Mouse (Mus musculus) midbrain, embryonic 15.5 days (tissue): ENCODE results near the gene Armcx4. TPM values are rescaled to one million over a fixed set of nuclear protein-coding genes. Genes with fewer than 3 reads are reported as not detected.
"Not testable (repeated sequence)": the region's sequence is repeated elsewhere in the genome, so short reads cannot be mapped to it uniquely, and the experiment has no call there.

ENCODE experiments used
- ATAC-seq: fragments of 200-750 bp; cut with Nextera tagmentation; replicated peaks from 2 replicates; pipeline ENCODE4 v1.8.0; 2017; ENCODE audit warnings: moderate TSS enrichment
- H3K27ac ChIP-seq: fragments of 300-500 bp; sonication (generic); 2 replicates; pipeline ENCODE4 v1.5.1; 2015; ENCODE audit warnings: mild to moderate bottlenecking, inconsistent platforms
- H3K27me3 ChIP-seq: fragments of 300-500 bp; sonication (generic); replicated peaks from 2 replicates; pipeline ENCODE4 v1.6.1; 2015; ENCODE audit warnings: inconsistent platforms
- H3K36me3 ChIP-seq: fragments of 300-500 bp; sonication (generic); replicated peaks from 2 replicates; pipeline ENCODE4 v1.6.1; 2015; ENCODE audit warnings: inconsistent platforms
- H3K4me1 ChIP-seq: fragments of 300-500 bp; sonication (generic); 2 replicates; pipeline ENCODE4 v1.6.1; 2015; ENCODE audit warnings: inconsistent platforms
- H3K4me2 ChIP-seq: fragments of 300-500 bp; sonication (generic); 2 replicates; pipeline ENCODE4 v1.6.1; 2015; ENCODE audit warnings: inconsistent platforms, mild to moderate bottlenecking, moderate library complexity
- H3K4me3 ChIP-seq: fragments of 300-500 bp; sonication (generic); 2 replicates; pipeline ENCODE4 v1.5.1; 2015; ENCODE audit warnings: mild to moderate bottlenecking, inconsistent platforms
- H3K9ac ChIP-seq: fragments of 300-500 bp; sonication (generic); 2 replicates; pipeline ENCODE4 v1.6.1; 2015; ENCODE audit warnings: mild to moderate bottlenecking, inconsistent platforms
- H3K9me3 ChIP-seq: fragments of 300-500 bp; sonication (generic); 2 replicates; pipeline ENCODE4 v1.6.1; 2016; ENCODE audit warnings: inconsistent platforms
- WGBS: fragments of 180-500 bp; shearing (Covaris S2); methylation state at CpG from one replicate; pipeline ENCODE4 v1.1.7; 2015; ENCODE audit warnings: mixed read lengths; 5-methylcytosine and 5-hydroxymethylcytosine counted together
- polyA plus RNA-seq: library from polyadenylated mRNA; unstranded; fragments of >200 nt; fragmentation: Nextera tagmentation; extraction: Ambion mirVana; gene quantifications from 2 replicates; pipeline ENCODE4 v1.2.1, GENCODE M21; 2015

Armcx4 gene
- polyA plus RNA-seq, 1 experiment from 2014 or later = 7.0 TPM

DNA sequence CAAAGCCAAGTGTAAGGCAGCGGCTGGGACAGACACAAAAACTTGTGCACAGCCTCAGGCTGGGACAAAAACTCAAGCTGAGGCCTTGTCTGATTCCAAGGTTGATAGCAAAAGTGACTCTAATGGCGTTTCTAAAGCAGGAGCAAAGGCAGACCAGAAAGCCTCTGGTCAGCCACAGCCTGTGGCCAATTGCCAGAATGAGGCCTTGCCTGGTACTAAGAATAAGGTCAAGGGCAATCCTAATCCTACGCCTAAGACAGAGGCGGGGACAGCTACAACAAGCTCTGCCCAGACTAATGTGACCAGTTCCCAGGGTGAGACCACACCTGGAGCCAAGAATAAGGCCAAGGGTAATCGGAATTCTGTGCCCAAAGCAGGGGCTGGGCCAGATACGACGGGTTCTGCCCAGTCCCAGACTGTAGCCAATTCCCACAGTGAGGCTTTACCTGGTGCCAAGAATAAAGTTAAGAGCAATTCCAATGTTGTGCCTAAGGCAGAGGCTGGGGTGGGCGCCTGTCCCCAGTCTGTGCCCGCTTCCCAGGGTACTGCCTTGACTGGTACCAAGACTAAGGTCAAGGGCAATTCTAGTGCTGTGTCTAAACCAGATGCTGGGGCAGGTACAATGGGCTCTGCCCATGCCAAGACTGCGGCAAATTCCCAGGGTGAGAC, 4.7 kb downstream of the Armcx4 start:
- 91% methylated on average over 10 of the region's 10 CpGs for WGBS
- Histone ChIP-seq H3K36me3 (0 out of 2 replicates have a peak, but pooled peaks cover 16% of the 10 kb centered on the region), H3K27ac (no peak overlapping the region), H3K27me3 (no peaks in the 10 kb centered on the region), H3K4me2 (no peak overlapping the region), H3K4me1 (peaks cover 15% of the 10 kb centered on the region; the same call in 1 of the 2 replicates), H3K9me3 (no peaks in the 10 kb centered on the region), H3K4me3 (no peak overlapping the region), H3K9ac (no peak overlapping the region)
- no peak for ATAC-seq

DNA sequence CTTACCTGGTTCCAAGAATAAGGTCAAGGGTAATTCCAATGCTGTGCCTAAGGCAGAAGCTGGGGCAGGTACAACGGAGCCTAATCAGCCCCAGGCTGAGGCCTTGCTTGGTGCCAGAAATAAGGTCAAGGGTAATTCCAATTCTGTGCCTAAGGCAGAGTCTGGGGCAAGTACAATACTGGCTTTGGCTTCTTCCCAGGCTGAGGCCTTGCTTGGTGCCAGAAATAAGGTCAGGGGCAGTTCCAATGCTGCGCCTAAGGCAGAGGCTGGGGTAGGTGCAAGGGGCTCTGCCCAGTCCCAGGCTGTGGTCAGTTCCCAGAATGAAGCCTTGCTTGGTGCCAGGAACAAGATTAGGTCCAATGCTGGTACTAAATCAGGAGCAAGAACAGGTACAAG, 5.2 kb downstream of the Armcx4 start:
- Histone ChIP-seq H3K36me3 (0 out of 2 replicates have a peak, but pooled peaks cover 16% of the 10 kb centered on the region), H3K27me3 (no peaks in the 10 kb centered on the region)
- 85% methylated on average over 2 of the region's 2 CpGs for WGBS

DNA sequence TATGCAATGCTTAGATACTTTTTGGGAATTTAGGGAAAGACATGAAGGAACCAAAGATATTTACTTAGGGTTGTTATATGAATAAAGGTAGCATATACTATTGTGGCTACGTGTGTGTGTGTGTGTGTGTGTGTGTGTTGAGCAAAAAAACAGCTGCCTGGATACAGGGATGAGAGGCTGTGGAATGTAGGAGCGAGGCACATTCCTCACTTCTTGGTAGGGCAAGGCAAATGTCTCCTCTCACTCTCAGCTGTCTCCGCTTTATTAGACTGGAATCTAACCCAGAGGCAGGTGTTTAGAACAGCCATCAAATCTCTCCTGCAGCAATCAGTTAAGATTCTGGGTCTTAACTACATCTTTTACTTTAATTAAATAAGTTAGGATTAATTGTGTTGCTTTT, 30.5 kb downstream of the Armcx4 start:
- H3K4me2 ChIP-seq = no peak overlapping the region; the same call in 1 of the 2 replicates
- ATAC-seq = no peak
- H3K4me3 ChIP-seq = no peak overlapping the region
- H3K9me3 ChIP-seq = no peaks in the 10 kb centered on the region
- H3K27me3 ChIP-seq = no peaks in the 10 kb centered on the region
- H3K9ac ChIP-seq = no peak overlapping the region
- WGBS = 25% methylated on average over 3 of the region's 3 CpGs
- peak overlapping the region; percentile 55; the same call in 1 of the 2 replicates for H3K27ac ChIP-seq
- H3K36me3 ChIP-seq = no peaks in the 10 kb centered on the region
- no peaks in the 10 kb centered on the region for H3K4me1 ChIP-seq

More for the DNA sequence above, 5.2 kb downstream of the Armcx4 start:
- H3K9ac ChIP-seq = no peak overlapping the region
- no peak overlapping the region for H3K4me3 ChIP-seq
- no peaks in the 10 kb centered on the region for H3K9me3 ChIP-seq
- ATAC-seq = no peak
- H3K4me2 ChIP-seq = no peak overlapping the region
- no peak overlapping the region for H3K27ac ChIP-seq
- peaks cover 15% of the 10 kb centered on the region; the same call in 1 of the 2 replicates for H3K4me1 ChIP-seq

DNA sequence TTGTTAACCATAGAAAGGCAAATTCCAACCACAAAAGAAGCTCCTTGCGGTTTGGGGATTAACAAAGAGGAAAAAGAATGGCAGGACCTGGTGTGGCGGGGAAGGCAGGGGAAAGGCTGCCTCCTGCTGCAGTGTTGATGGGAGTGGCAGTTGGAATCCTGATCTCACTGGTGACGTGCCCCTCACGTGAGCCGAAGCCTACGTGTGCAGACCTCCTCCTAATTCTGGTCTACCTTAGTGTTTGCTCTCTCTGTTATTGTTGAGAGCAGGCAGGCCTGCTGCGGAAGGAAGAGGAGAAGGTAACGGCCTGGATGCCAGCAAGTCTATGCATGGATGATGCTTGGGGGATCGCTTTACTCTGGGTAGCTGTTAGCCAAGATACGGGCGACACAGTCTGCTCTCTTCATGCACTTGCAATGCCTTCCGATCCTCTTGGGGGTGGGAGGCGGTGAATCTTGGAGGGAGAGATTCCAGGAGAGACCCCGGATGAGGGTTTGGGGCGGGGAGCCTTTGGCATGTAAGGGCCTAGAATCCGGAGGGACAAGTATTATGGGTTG, 31.5 kb downstream of the Armcx4 start, which contains the start of gene Armcx1:
Gene Armcx1, plus strand, starts transcription at position 212 of the 557 bp plus-strand sequence.
- no peaks in the 10 kb centered on the region for H3K27me3 ChIP-seq
- H3K4me3 ChIP-seq = peak within 1 kb of the TSS; percentile 55
- peak within 1 kb of the TSS; percentile 94 for H3K27ac ChIP-seq
- H3K4me2 ChIP-seq = peak within 1 kb of the TSS; percentile 50
- H3K9ac ChIP-seq = peak within 1 kb of the TSS; percentile 74
- WGBS = 18% methylated on average over 16 of the region's 16 CpGs
- ATAC-seq = peak; percentile 98
- H3K9me3 ChIP-seq = no peaks in the 10 kb centered on the region
- H3K4me1 ChIP-seq = no peaks in the 10 kb centered on the region
- no peaks in the 10 kb centered on the region for H3K36me3 ChIP-seq

DNA sequence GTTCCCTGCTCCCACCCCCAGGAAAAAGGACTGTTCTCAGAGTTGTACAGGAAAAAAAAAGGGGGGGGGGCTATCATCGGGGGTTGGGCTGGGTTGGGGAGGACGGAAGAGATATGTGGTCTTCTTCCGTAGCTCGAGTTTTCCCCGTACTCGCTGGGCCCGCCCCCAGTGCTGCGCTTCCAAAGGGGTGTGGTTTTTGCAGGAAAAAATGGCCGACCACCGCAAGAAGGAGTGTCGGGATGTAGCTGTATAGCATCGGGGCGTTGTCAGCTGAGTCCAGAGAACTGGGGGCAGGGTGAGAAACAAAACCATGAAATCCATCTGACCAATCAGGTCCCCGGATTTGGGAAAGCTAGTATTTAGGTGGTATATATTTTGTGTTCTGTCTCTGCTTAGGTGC, 32.2 kb downstream of the Armcx4 start:
- no peaks in the 10 kb centered on the region for H3K4me1 ChIP-seq
- H3K4me3 ChIP-seq = peak overlapping the region; percentile 55
- no peaks in the 10 kb centered on the region for H3K27me3 ChIP-seq
- peak overlapping the region; percentile 94 for H3K27ac ChIP-seq
- ATAC-seq = peak; percentile 88
- no peaks in the 10 kb centered on the region for H3K36me3 ChIP-seq
- peak overlapping the region; percentile 50 for H3K4me2 ChIP-seq
- WGBS = 32% methylated on average over 14 of the region's 14 CpGs
- H3K9ac ChIP-seq = peak overlapping the region; percentile 74
- H3K9me3 ChIP-seq = no peaks in the 10 kb centered on the region

DNA sequence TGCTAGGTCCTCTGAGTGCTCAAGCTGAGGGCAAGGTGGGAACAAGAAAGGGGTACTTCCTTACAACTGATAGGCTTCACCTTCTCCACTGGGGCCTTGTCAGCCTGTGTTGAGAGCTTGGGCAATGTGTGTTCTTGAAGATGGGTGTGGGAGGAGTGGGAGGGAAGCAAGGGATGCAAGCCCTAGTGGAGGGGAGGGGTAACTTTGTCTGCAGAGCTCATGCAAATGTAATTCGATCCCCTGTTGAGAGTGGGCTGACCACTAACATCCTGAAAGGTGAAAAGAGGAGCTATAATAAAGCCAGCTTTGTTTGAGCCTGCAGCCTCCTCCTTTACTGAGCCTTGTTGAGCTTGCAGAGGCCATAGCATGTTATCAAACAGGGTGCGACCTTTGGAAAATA, 37.4 kb downstream of the Armcx4 start:
- ATAC-seq, H3K4me2 ChIP-seq, H3K9me3 ChIP-seq, H3K36me3 ChIP-seq, H3K4me1 ChIP-seq, H3K4me3 ChIP-seq, H3K27ac ChIP-seq, H3K27me3 ChIP-seq, H3K9ac ChIP-seq: not testable (repeated sequence)
- WGBS = 21% methylated on average over 2 of the region's 2 CpGs

DNA sequence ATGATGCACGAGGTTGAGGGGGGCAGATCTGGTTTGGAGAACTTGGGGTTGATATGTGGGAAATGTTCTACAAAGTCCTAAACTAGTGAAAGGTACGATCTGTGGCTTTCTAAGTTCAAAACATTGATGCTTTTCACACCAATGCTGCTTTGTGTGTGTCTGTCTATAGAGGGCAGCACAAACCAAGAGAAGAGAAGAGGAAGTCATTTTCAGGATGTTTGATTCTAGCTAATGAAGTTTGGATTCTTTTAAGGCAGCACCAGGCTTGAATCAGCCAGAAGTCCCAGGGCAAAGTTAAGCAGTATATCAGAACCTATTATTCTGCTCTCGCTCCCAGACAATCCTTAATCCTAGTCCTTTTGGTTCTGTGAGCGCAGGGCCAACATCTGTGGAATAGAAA, 43.5 kb downstream of the Armcx4 start:
- H3K4me3 ChIP-seq = no peak overlapping the region
- WGBS = 46% methylated on average over 4 of the region's 4 CpGs
- H3K36me3 ChIP-seq = no peaks in the 10 kb centered on the region
- peaks cover 6% of the 10 kb centered on the region; the same call in 1 of the 2 replicates for H3K27me3 ChIP-seq
- H3K4me2 ChIP-seq = no peak overlapping the region
- no peak overlapping the region for H3K27ac ChIP-seq
- H3K9me3 ChIP-seq = no peaks in the 10 kb centered on the region
- no peak overlapping the region for H3K9ac ChIP-seq
- no peaks in the 10 kb centered on the region for H3K4me1 ChIP-seq
- ATAC-seq = no peak

DNA sequence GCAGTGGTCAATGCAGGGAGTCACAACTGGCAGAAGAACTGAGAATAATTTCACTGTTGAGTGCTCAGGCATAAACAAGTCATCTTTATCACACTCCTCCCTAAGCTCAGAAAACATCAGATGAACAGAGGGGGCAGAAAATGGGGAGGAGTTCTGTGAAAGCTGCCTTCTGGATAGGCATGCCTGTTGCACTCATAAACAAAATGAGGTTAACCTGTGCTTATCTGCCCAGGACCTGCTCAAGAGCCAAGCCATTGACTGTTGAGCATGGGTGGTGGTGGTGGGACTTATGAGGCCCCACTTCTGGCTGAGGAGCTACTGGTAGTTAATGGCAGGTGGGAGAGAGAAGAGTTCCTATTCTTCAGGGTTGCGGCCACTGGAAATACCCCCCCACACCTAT, 51.5 kb downstream of the Armcx4 start:
- ATAC-seq = no peak
- no peak overlapping the region for H3K9ac ChIP-seq

DNA sequence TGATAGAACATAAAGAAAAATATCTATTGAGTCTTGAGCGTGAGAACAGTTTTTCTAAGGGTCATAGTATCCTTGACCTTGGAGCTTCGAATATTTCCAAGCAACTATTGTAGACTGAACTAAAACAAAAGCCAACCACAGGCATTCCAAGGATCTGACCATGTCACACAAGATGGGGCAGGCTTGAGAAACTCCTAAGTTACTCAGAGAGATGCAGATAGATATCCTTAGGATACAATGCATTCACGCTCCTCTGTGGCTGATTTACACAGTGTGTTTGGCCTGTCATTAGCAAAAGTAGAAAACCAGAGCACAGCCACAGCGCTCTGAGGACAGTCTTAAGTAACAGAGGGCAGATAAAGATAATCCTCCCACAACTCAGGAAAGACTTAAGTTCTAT, 52.8 kb downstream of the Armcx4 start:
- H3K27ac ChIP-seq = no peak overlapping the region
- WGBS = 68% methylated on average over 4 of the region's 4 CpGs
- H3K4me3 ChIP-seq = no peak overlapping the region
- H3K27me3 ChIP-seq = peaks cover 5% of the 10 kb centered on the region; the same call in 1 of the 2 replicates
- no peaks in the 10 kb centered on the region for H3K4me1 ChIP-seq
- no peaks in the 10 kb centered on the region for H3K36me3 ChIP-seq
- H3K9ac ChIP-seq = no peak overlapping the region
- no peak overlapping the region for H3K4me2 ChIP-seq
- no peaks in the 10 kb centered on the region for H3K9me3 ChIP-seq
- no peak for ATAC-seq

More for the DNA sequence above, 51.5 kb downstream of the Armcx4 start:
- 100% methylated on average over 1 of the region's 1 CpGs for WGBS
- Histone ChIP-seq H3K4me1 (no peaks in the 10 kb centered on the region), H3K9me3 (no peaks in the 10 kb centered on the region), H3K27ac (no peak overlapping the region), H3K4me2 (no peak overlapping the region), H3K4me3 (no peak overlapping the region), H3K36me3 (no peaks in the 10 kb centered on the region), H3K27me3 (peaks cover 3% of the 10 kb centered on the region; the same call in 1 of the 2 replicates)

DNA sequence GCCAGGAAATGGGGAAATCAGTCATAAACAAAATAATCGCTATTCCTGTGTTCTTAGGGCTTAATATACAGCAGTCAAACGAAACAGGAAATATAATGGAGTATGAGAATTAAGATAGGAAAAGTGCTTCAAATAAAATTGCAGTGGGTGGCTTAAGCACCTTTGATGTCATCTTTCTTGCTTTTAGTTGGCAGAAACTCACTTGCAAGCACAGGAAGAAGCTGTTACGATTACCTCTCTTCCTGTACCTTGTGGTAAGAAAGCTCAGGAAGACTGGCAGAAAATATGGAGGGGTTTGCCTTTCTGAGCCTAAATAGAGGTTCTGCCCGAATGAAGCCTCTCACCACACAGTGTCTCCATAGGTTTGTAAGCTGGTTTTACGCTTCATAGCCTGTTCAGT, 55.5 kb downstream of the Armcx4 start:
- 76% methylated on average over 5 of the region's 5 CpGs for WGBS
- H3K27ac ChIP-seq = no peak overlapping the region
- no peaks in the 10 kb centered on the region for H3K36me3 ChIP-seq
- no peak overlapping the region for H3K4me2 ChIP-seq
- no peak overlapping the region for H3K4me3 ChIP-seq
- no peak overlapping the region for H3K9ac ChIP-seq
- H3K9me3 ChIP-seq = no peaks in the 10 kb centered on the region
- peaks cover 5% of the 10 kb centered on the region; the same call in 1 of the 2 replicates for H3K27me3 ChIP-seq
- no peaks in the 10 kb centered on the region for H3K4me1 ChIP-seq
- no peak for ATAC-seq
